8 mouse cellular contexts compared by ENCODE assay signal in the genomic region with DNA sequence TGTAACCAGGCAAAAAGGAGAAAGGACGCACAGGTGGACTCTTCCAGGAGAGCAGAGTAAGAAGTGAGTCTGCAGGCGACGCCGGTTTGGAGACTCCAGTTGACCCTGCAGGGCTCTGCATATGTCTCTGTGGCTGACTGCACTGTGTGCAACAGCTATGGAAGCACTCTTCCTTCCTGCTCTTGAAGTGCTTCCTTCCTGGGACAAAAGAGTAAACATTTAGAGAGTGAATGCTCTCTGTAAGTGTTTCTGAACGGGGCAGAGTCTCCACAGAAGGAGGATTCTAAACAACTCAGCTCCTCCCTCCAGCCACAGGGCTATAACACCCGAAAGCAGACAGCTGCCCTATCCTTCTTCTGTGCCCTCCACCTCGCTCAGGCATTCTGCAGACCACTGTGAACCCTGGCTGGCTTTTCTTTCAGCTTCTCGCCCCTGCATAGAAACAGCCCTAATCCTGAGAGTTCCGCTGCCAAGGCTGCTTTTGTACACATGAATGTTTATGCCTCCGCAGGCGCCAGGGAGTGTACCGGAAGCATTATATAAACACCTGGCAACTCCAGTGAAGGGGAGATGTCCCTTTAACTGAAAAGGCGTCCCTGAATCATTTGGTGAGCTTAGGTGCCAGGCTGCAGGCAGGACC. TPM values are rescaled to one million over a fixed set of nuclear protein-coding genes. Genes with fewer than 3 reads are reported as not detected.
DNase-seq lines count a peak whose midpoint lies in the region; ATAC-seq and TF ChIP-seq lines count a peak whose summit lies in the region.

No protein-coding gene starts in this region.

- intact Hi-C loops in heart, adult 2 months (cut with DNase I), result no loop called here
- intact Hi-C loops in heart, postnatal 36 days (cut with DNase I), result no loop called here
- intact Hi-C loops in left cerebral cortex, postnatal 36 days (cut with DNase I), result no loop called here

- peaks cover 1% of the 10 kb centered on the region for H3K79me2 ChIP-seq in heart, adult 2 months (replicated peaks; ENCODE audit: control insufficient read depth, insufficient read depth, low read length)

- H3K9ac ChIP-seq in heart, adult 2 months (ENCODE audit: low read depth, low read length), result peak overlapping the region; percentile 34; the same call in 1 of the 2 replicates
- 0 out of 2 replicates have a peak overlapping the region, but pooled peaks have one; percentile 2 for H3K9ac ChIP-seq in embryonic facial prominence, embryonic 14.5 days (ENCODE audit: low read depth, low read length)

- H3K36me3 ChIP-seq in heart, adult 2 months (ENCODE audit: control insufficient read depth, insufficient read depth, low read length), result no peaks in the 10 kb centered on the region
- no peaks in the 10 kb centered on the region for H3K36me3 ChIP-seq in embryonic facial prominence, embryonic 14.5 days (ENCODE audit: control insufficient read depth, insufficient read depth, low read length)
- no peaks in the 10 kb centered on the region for H3K36me3 ChIP-seq in kidney, adult 2 months (ENCODE audit: control insufficient read depth, insufficient read depth, low read length)

- H3K4me1 ChIP-seq in heart, adult 2 months (ENCODE audit: control insufficient read depth, insufficient read depth, low read length), result no peaks in the 10 kb centered on the region; the same call in 1 of the 2 replicates
- 0 out of 2 replicates have a peak, but pooled peaks cover 7% of the 10 kb centered on the region for H3K4me1 ChIP-seq in embryonic facial prominence, embryonic 14.5 days (ENCODE audit: control insufficient read depth, insufficient read depth, low read length)
- 0 out of 2 replicates have a peak, but pooled peaks cover 3% of the 10 kb centered on the region for H3K4me1 ChIP-seq in kidney, adult 2 months (ENCODE audit: control insufficient read depth, insufficient read depth, low read length)

- H3K4me3 ChIP-seq in heart, adult 2 months, result peak overlapping the region; percentile 26; the same call in 1 of the 2 replicates
- H3K4me3 ChIP-seq in embryonic facial prominence, embryonic 14.5 days (ENCODE audit: low read depth, low read length), result no peak overlapping the region
- no peak overlapping the region for H3K4me3 ChIP-seq in kidney, adult 2 months (ENCODE audit: insufficient read depth, low read depth, low read length)

- H3K27me3 ChIP-seq in heart, adult 2 months (ENCODE audit: control insufficient read depth, insufficient read depth, low read length), result no peaks in the 10 kb centered on the region
- H3K27me3 ChIP-seq in embryonic facial prominence, embryonic 14.5 days (replicated peaks; ENCODE audit: control insufficient read depth, insufficient read depth, low read length), result no peaks in the 10 kb centered on the region
- H3K27me3 ChIP-seq in kidney, adult 2 months (replicated peaks; ENCODE audit: control insufficient read depth, insufficient read depth, low read length), result no peaks in the 10 kb centered on the region

- 48% methylated on average over 13 of the region's 13 CpGs for WGBS in heart, adult 2 months
- WGBS in embryonic facial prominence, embryonic 14.5 days, result 49% methylated on average over 13 of the region's 13 CpGs
- 32% methylated on average over 13 of the region's 13 CpGs for WGBS in kidney, adult 2 months

- no peak for TF ChIP-seq POLR2A in heart, adult 2 months (IDR thresholded peaks at IDR 0.05; ENCODE audit: insufficient read depth, low read depth, low read length)
- TF ChIP-seq POLR2A in kidney, adult 2 months (IDR thresholded peaks at IDR 0.05; ENCODE audit: low read depth, low read length), result no peak

- DNase-seq in heart, adult 2 months, result peak in 1 of 2 experiments; percentile 17
- DNase-seq in heart, postnatal 36 days, result no peak
- peak; percentile 51 for DNase-seq in embryonic facial prominence, embryonic 14.5 days (ENCODE audit: low spot score)
- peak; percentile 43 for DNase-seq in kidney, adult 2 months
- peak; percentile 78 for DNase-seq in lung, postnatal 36 days
- DNase-seq in left cerebral cortex, postnatal 36 days (ENCODE audit: low spot score in 2 of 2), result no peak
- no peak for DNase-seq in right cerebral cortex, adult 2 months (ENCODE audit: low spot score in 2 of 2)

- TF ChIP-seq EP300 in heart, adult 2 months (IDR thresholded peaks at IDR 0.05; ENCODE audit: insufficient read depth, low read depth, low read length), result no peak

- H3K9me3 ChIP-seq in embryonic facial prominence, embryonic 14.5 days (ENCODE audit: control insufficient read depth, low read length), result no peaks in the 10 kb centered on the region

- H3K27ac ChIP-seq in heart, adult 2 months, result peak overlapping the region; percentile 44
- no peak overlapping the region for H3K27ac ChIP-seq in embryonic facial prominence, embryonic 14.5 days (replicated peaks; ENCODE audit: low read depth, low read length)
- peak overlapping the region; percentile 5; the same call in 1 of the 2 replicates for H3K27ac ChIP-seq in kidney, adult 2 months (ENCODE audit: insufficient read depth, low read depth, low read length)

- ATAC-seq in embryonic facial prominence, embryonic 14.5 days (ENCODE audit: low read depth), result peak; percentile 7; the same call in 1 of the 2 replicates
- ATAC-seq in granulocyte monocyte progenitor cell, adult 5-6 weeks (replicated peaks; ENCODE audit: poor library complexity, severe bottlenecking), result no peak

- no peak for TF ChIP-seq CTCF in heart, adult 2 months (IDR thresholded peaks at IDR 0.05)
- TF ChIP-seq CTCF in kidney, adult 2 months (conservative IDR thresholded peaks at IDR 0.05; ENCODE audit: insufficient read depth, insufficient read length, low read depth, low read length), result no peak

- peak overlapping the region; percentile 23; the same call in 1 of the 2 replicates for H3K4me2 ChIP-seq in embryonic facial prominence, embryonic 14.5 days (ENCODE audit: low read depth, low read length)

RNA-seq across cellular contexts. Expression of a gene that starts 14.2 kb away (rescaled TPM):
- 1 to 10 TPM; 1.5 TPM for total RNA-seq in heart, adult 2 months (2021)
- 1.9 and 2.0 TPM in 2 replicates for polyA plus RNA-seq in heart, adult 2 months (2012; rRNA removed)
- total RNA-seq in heart, postnatal 36 days (2021), result under 1 TPM; 0.72 to 0.81 TPM
- 10.5 and 12.1 TPM in 2 replicates for polyA plus RNA-seq in embryonic facial prominence, embryonic 14.5 days (2014; fragmentation: Nextera tagmentation; extraction: Ambion mirVana)
- 2.3 and 2.9 TPM in 2 replicates for polyA plus RNA-seq in kidney, adult 2 months (2012; rRNA removed)
- 5.9 and 8.3 TPM in 2 replicates for total RNA-seq in granulocyte monocyte progenitor cell, adult 5-6 weeks (2014; fragmentation: Nextera tagmentation)
- total RNA-seq in granulocyte monocyte progenitor cell, adult 5-6 weeks (2017), result 6.5 and 7.2 TPM in 2 replicates
- 10 to 100 TPM; 22.5 to 22.6 TPM for total RNA-seq in left cerebral cortex, postnatal 36 days (2021)

Comparison
In these comparisons a context has a peak if more than half of its experiments do, and no peak if none do; other contexts are left out.
1. DNase-seq: peak in embryonic facial prominence, embryonic 14.5 days (single experiment), kidney, adult 2 months (single experiment) and lung, postnatal 36 days (single experiment); none in heart, postnatal 36 days (0 of 2), left cerebral cortex, postnatal 36 days (0 of 2) and right cerebral cortex, adult 2 months (0 of 2).